Mouse (Mus musculus) embryonic facial prominence, embryonic 14.5 days (tissue): ENCODE data around the gene Cers2. TPM values are rescaled to one million over a fixed set of nuclear protein-coding genes. Genes with fewer than 3 reads are reported as not detected.

Source experiments
- ATAC-seq: fragments of 200-750 bp; cut with Nextera tagmentation; 2 replicates; pipeline ENCODE4 v1.8.0; 2017; ENCODE audit warnings: low read depth, moderate number of reproducible peaks, moderate TSS enrichment
- DNase-seq: peaks from one replicate; pipeline ENCODE4 v3.0.0-alpha.2; 2015; ENCODE audit warnings: low spot score
- H3K27ac ChIP-seq: fragments of 300-500 bp; sonication (generic); replicated peaks from 2 replicates; pipeline ENCODE4 v1.5.1; 2014; ENCODE audit warnings: low read depth, mild to moderate bottlenecking, low read length, moderate library complexity
- H3K27me3 ChIP-seq: fragments of 300-500 bp; sonication (generic); replicated peaks from 2 replicates; pipeline ENCODE4 v1.6.1; 2014; ENCODE audit warnings: low read length; ENCODE audit not compliant: control insufficient read depth, insufficient read depth
- H3K36me3 ChIP-seq: fragments of 300-500 bp; sonication (generic); 2 replicates; pipeline ENCODE4 v1.6.1; 2014; ENCODE audit warnings: low read length, mixed read lengths; ENCODE audit not compliant: control insufficient read depth, insufficient read depth
- H3K4me1 ChIP-seq: fragments of 300-500 bp; sonication (generic); 2 replicates; pipeline ENCODE4 v1.6.1; 2014; ENCODE audit warnings: antibody characterized with exemption, low read length; ENCODE audit not compliant: control insufficient read depth, insufficient read depth
- H3K4me2 ChIP-seq: fragments of 300-500 bp; sonication (generic); 2 replicates; pipeline ENCODE4 v1.6.1; 2014; ENCODE audit warnings: low read depth, mild to moderate bottlenecking, low read length, moderate library complexity, mixed read lengths
- H3K4me3 ChIP-seq: fragments of 300-500 bp; sonication (generic); 2 replicates; pipeline ENCODE4 v1.5.1; 2014; ENCODE audit warnings: low read depth, mild to moderate bottlenecking, low read length
- H3K9ac ChIP-seq: fragments of 300-500 bp; sonication (generic); 2 replicates; pipeline ENCODE4 v1.6.1; 2014; ENCODE audit warnings: low read depth, mild to moderate bottlenecking, low read length, moderate library complexity, mixed read lengths
- H3K9me3 ChIP-seq: fragments of 300-500 bp; sonication (generic); 2 replicates; pipeline ENCODE4 v1.6.1; 2016; ENCODE audit warnings: low read length; ENCODE audit not compliant: control insufficient read depth
- WGBS: fragments of 180-500 bp; shearing (Covaris S2); extraction: QIAGEN DNeasy Blood & Tissue Kit; methylation state at CpG from one replicate; pipeline ENCODE4 v1.1.7; 2014; 5-methylcytosine and 5-hydroxymethylcytosine counted together
- polyA plus RNA-seq: library from polyadenylated mRNA; unstranded; fragments of >200 nt; fragmentation: Nextera tagmentation; extraction: Ambion mirVana; gene quantifications from 2 replicates; pipeline ENCODE4 v1.2.1, GENCODE M21; 2014

Gene Cers2
- polyA plus RNA-seq, 1 experiment from 2014 or later, result 133 TPM

DNA sequence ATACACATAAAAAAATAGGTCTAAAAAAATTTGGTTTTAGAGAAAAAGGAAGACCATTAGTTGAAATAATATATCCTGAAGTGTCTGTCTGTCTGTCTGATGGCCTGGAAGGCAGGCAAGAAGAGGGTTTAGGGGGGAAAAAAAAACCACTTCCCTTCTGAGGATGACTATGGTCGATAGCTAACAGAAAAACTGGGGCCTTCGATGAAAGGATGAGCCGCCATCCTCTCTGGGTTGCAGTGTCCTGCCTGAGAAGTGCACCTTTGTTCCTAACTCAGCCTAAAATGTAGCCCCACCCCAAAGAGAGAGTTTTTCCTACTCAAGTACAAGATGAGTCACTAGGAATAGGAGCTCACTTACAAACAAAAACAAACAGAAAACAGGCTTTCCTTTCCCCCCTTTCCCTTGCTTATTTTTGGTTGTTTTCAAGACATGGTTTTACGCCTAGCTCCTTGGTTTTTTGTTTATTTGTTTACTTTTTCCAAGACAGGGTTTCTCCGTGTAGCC, 38.1 kb upstream of the Cers2 start:
- DNase-seq (no peak), ATAC-seq (no peak)
- no peaks in the 10 kb centered on the region for H3K27me3 ChIP-seq
- no peak overlapping the region for H3K9ac ChIP-seq
- no peak overlapping the region for H3K27ac ChIP-seq
- H3K9me3 ChIP-seq, result no peaks in the 10 kb centered on the region
- H3K4me3 ChIP-seq, result no peak overlapping the region
- 0 out of 2 replicates have a peak, but pooled peaks cover 4% of the 10 kb centered on the region for H3K36me3 ChIP-seq
- WGBS, result 76% methylated on average over 5 of the region's 5 CpGs
- no peaks in the 10 kb centered on the region for H3K4me1 ChIP-seq
- no peak overlapping the region for H3K4me2 ChIP-seq

DNA sequence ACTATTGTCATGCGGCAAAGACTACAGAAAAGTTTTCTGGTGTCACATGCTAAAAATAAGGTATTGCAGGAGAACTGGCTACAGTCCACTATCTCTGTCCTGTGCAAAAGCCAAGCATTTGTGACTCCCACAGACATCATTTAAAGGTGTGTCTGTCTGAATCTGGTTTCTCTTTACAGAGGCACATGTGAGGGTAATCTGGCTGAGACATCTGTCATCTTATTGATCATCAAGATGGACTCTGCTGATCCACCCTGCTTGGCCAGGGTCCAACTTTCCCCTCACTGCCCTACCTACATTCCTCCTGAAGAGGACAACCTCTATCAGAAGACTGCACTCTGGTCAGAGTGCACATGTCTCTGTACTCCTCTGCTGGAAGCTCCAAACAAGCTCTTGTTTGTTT, 37.4 kb upstream of the Cers2 start:
- no peak overlapping the region for H3K9ac ChIP-seq
- no peaks in the 10 kb centered on the region for H3K9me3 ChIP-seq
- 92% methylated on average over 1 of the region's 1 CpGs for WGBS
- no peak overlapping the region for H3K27ac ChIP-seq
- no peak for DNase-seq
- no peaks in the 10 kb centered on the region for H3K27me3 ChIP-seq
- H3K4me3 ChIP-seq, result no peak overlapping the region
- 0 out of 2 replicates have a peak, but pooled peaks cover 4% of the 10 kb centered on the region for H3K36me3 ChIP-seq
- no peak overlapping the region for H3K4me2 ChIP-seq
- ATAC-seq, result no peak
- H3K4me1 ChIP-seq, result no peaks in the 10 kb centered on the region

DNA sequence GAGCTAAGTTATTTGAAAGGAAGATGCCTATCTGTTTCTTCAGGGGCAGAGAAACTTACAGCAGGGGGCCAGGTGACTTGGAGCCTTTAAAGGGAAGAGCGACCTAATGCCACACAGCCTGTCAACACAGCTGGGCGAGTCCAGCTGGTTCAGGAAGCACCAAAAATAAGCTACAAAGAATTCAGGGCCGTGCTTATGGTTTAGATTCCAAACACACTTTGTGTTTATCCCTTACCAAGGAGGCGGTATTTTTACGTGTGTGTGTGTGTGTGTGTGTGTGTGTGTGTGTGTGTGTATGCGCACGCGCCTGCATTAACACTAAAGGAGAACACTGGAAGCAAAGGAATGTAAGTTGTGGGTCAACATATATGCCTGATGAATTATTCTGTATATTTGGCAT, 33.8 kb upstream of the Cers2 start:
- Histone ChIP-seq H3K27me3 (no peaks in the 10 kb centered on the region), H3K36me3 (peaks cover 4% of the 10 kb centered on the region; the same call in 1 of the 2 replicates), H3K4me1 (peaks cover 8% of the 10 kb centered on the region), H3K4me3 (peak overlapping the region; percentile 67), H3K27ac (peak overlapping the region; percentile 95), H3K9ac (peak overlapping the region; percentile 92), H3K9me3 (no peaks in the 10 kb centered on the region), H3K4me2 (peak overlapping the region; percentile 78)
- peak; percentile 67 for DNase-seq
- no peak for ATAC-seq
- WGBS, result 11% methylated on average over 8 of the region's 8 CpGs

GRCm38 (mm10) chr3:95281216-95282126, 33.1 kb upstream of the Cers2 start, which contains the start of the genes Mindy1 and Prune1:
Gene Mindy1, plus strand, starts transcription at chr3:95281345.
Gene Prune1, minus strand, starts transcription at chr3:95282076.
- H3K4me1 ChIP-seq, result peaks cover 8% of the 10 kb centered on the region
- H3K9ac ChIP-seq, result peak within 1 kb of the TSS; percentile 92
- peaks cover 4% of the 10 kb centered on the region; the same call in 1 of the 2 replicates for H3K36me3 ChIP-seq
- DNase-seq (peak; percentile 99), ATAC-seq (peak; percentile 91)
- 1% methylated on average over 52 of the region's 53 CpGs for WGBS
- H3K27me3 ChIP-seq, result no peaks in the 10 kb centered on the region
- peak within 1 kb of the TSS; percentile 67 for H3K4me3 ChIP-seq
- H3K27ac ChIP-seq, result peak within 1 kb of the TSS; percentile 97
- H3K4me2 ChIP-seq, result peak within 1 kb of the TSS; percentile 78
- H3K9me3 ChIP-seq, result no peaks in the 10 kb centered on the region

DNA sequence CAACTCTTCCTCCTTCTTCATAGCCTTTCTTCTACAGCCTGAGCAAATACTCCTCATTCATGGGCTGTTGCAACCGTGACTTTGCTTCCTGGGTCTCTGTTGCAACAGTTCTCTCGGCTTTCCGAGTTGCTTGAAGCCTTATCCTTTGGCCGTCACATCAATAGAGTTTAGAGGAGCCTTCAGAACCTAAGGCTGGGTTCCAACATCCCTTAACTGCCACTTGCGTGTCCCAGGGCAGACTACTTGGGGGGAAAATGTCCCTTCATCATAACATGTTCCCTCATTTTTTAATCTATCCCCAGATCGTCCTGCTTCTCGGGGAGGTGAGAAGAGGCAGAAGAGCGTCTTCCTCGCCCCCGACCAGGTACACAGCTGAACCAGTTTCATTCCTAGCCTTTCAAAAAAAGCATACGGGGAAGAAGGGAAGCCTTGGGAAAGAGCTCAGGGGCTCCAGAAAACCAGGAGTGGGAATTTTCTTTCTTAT, 32.2 kb upstream of the Cers2 start:
- H3K27me3 ChIP-seq, result no peaks in the 10 kb centered on the region
- peak overlapping the region; percentile 97 for H3K27ac ChIP-seq
- H3K4me2 ChIP-seq, result peak overlapping the region; percentile 78
- no peak for ATAC-seq
- WGBS, result under 1% methylated on average over 11 of the region's 11 CpGs
- H3K4me3 ChIP-seq, result peak overlapping the region; percentile 67
- peak; percentile 42 for DNase-seq
- H3K4me1 ChIP-seq, result peaks cover 8% of the 10 kb centered on the region
- H3K9me3 ChIP-seq, result no peaks in the 10 kb centered on the region
- peaks cover 9% of the 10 kb centered on the region; the same call in 1 of the 2 replicates for H3K36me3 ChIP-seq
- H3K9ac ChIP-seq, result peak overlapping the region; percentile 92

DNA sequence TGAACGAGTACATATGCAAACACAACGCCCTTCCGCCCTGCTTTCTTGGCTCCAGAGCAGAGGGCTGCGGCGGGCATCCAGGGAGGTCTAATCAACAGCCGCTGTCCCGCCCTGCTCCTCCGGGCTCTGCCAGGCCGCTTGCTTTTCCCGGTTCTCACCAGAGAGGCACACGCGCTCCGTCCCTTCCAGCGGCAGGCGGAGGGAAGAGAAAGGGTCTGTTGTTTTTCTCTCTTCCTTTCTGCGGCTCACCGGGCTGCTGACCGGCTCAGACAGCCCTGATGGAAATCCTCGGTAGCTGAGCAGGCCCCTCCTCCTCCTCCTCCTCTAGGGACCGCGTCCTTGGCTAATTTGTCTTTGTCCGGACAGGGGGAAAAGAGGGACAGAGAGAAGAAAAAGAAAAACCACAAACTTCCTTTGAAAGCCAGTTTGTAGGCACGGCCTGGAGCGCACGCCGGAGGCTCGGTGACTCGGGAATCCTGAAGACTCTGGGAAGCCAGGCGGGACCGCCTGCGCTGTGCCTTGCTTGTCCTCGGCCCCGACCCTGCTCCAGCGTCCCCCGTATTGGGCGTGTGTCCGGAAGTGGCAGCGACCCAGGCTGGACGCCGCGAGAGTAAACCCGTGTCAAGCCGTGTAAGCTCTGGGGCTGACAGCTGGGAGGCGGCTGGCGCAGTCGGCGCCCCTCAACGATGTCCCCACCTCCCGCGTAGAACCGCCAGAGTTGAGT, 31.6 kb upstream of the Cers2 start:
- Histone ChIP-seq H3K4me3 (peak overlapping the region; percentile 67), H3K27ac (peak overlapping the region; percentile 97), H3K4me2 (peak overlapping the region; percentile 78), H3K27me3 (no peaks in the 10 kb centered on the region), H3K9me3 (no peaks in the 10 kb centered on the region), H3K4me1 (peaks cover 8% of the 10 kb centered on the region), H3K36me3 (peaks cover 13% of the 10 kb centered on the region), H3K9ac (peak overlapping the region; percentile 92)
- DNase-seq (peak; percentile 93), ATAC-seq (peak; percentile 80)
- WGBS, result under 1% methylated on average over 50 of the region's 51 CpGs

- Histone ChIP-seq H3K9me3 (no peaks in the 10 kb centered on the region), H3K9ac (peak overlapping the region; percentile 92), H3K36me3 (peaks cover 18% of the 10 kb centered on the region), H3K4me3 (peak overlapping the region; percentile 67), H3K27me3 (no peaks in the 10 kb centered on the region), H3K4me2 (peak overlapping the region; percentile 78), H3K27ac (peak overlapping the region; percentile 97), H3K4me1 (peaks cover 8% of the 10 kb centered on the region)
- DNase-seq, result no peak
- WGBS, result under 1% methylated on average over 7 of the region's 7 CpGs
- ATAC-seq, result no peak
Measured at GRCm38 (mm10) chr3:95283589-95283941, 31.0 kb upstream of the Cers2 start.

- WGBS, result 8% methylated on average over 1 of the region's 1 CpGs
- Histone ChIP-seq H3K9me3 (no peaks in the 10 kb centered on the region), H3K36me3 (peaks cover 20% of the 10 kb centered on the region), H3K27me3 (no peaks in the 10 kb centered on the region), H3K4me1 (peaks cover 8% of the 10 kb centered on the region), H3K27ac (peak overlapping the region; percentile 97; the same call in 1 of the 2 replicates), H3K9ac (peak overlapping the region; percentile 92), H3K4me2 (peak overlapping the region; percentile 78), H3K4me3 (peak overlapping the region; percentile 67)
- DNase-seq (no peak), ATAC-seq (no peak)
Measured at GRCm38 (mm10) chr3:95284062-95284461, 30.5 kb upstream of the Cers2 start.
